Mouse (Mus musculus) forebrain, embryonic 11.5 days (tissue): ENCODE data around the gene Htt. TPM values are rescaled to one million over a fixed set of nuclear protein-coding genes. Genes with fewer than 3 reads are reported as not detected.

Experiments used
- ATAC-seq: fragments of 200-750 bp; cut with Nextera tagmentation; replicated peaks from 2 replicates; pipeline ENCODE4 v1.8.0; 2017; ENCODE audit warnings: moderate TSS enrichment; ENCODE audit not compliant: low FRiP score
- DNase-seq: peaks from one replicate; pipeline ENCODE4 v3.0.0-alpha.2; 2017; ENCODE audit warnings: low spot score
- H3K27ac ChIP-seq: fragments of 300-500 bp; sonication (generic); 2 replicates; pipeline ENCODE4 v1.5.1; 2014; ENCODE audit warnings: low read depth, low read length
- H3K27me3 ChIP-seq: fragments of 300-500 bp; sonication (generic); 2 replicates; pipeline ENCODE4 v1.6.1; 2014; ENCODE audit warnings: mild to moderate bottlenecking, low read length, mixed read lengths; ENCODE audit not compliant: control insufficient read depth, insufficient read depth
- H3K36me3 ChIP-seq: fragments of 300-500 bp; sonication (generic); 2 replicates; pipeline ENCODE4 v1.6.1; 2014; ENCODE audit warnings: mild to moderate bottlenecking, low read length, moderate library complexity, mixed read lengths; ENCODE audit not compliant: control insufficient read depth, insufficient read depth
- H3K4me1 ChIP-seq: fragments of 300-500 bp; sonication (generic); replicated peaks from 2 replicates; pipeline ENCODE4 v1.6.1; 2014; ENCODE audit warnings: low read length, mixed read lengths; ENCODE audit not compliant: control insufficient read depth, insufficient read depth
- H3K4me2 ChIP-seq: fragments of 300-500 bp; sonication (generic); 2 replicates; pipeline ENCODE4 v1.6.1; 2014; ENCODE audit warnings: low read depth, mild to moderate bottlenecking, low read length, moderate library complexity, mixed read lengths; ENCODE audit not compliant: severe bottlenecking
- H3K4me3 ChIP-seq: fragments of 300-500 bp; sonication (generic); 2 replicates; pipeline ENCODE4 v1.5.1; 2014; ENCODE audit warnings: low read depth, low read length
- H3K9ac ChIP-seq: fragments of 300-500 bp; sonication (generic); 2 replicates; pipeline ENCODE4 v1.6.1; 2014; ENCODE audit warnings: low read length
- H3K9me3 ChIP-seq: fragments of 300-500 bp; sonication (generic); 2 replicates; pipeline ENCODE4 v1.6.1; 2016; ENCODE audit warnings: low read length, mixed read lengths; ENCODE audit not compliant: control insufficient read depth
- WGBS: fragments of 180-500 bp; shearing (Covaris S2); extraction: QIAGEN DNeasy Blood & Tissue Kit; methylation state at CpG from one replicate; pipeline ENCODE4 v1.1.7; 2014; 5-methylcytosine and 5-hydroxymethylcytosine counted together
- polyA plus RNA-seq: library from polyadenylated mRNA; unstranded; fragments of >200 nt; fragmentation: Nextera tagmentation; extraction: Ambion mirVana; gene quantifications from 2 replicates; pipeline ENCODE4 v1.2.1, GENCODE M21; 2014

Gene Htt
- polyA plus RNA-seq, 1 experiment from 2014 or later: 22.4 TPM

DNA sequence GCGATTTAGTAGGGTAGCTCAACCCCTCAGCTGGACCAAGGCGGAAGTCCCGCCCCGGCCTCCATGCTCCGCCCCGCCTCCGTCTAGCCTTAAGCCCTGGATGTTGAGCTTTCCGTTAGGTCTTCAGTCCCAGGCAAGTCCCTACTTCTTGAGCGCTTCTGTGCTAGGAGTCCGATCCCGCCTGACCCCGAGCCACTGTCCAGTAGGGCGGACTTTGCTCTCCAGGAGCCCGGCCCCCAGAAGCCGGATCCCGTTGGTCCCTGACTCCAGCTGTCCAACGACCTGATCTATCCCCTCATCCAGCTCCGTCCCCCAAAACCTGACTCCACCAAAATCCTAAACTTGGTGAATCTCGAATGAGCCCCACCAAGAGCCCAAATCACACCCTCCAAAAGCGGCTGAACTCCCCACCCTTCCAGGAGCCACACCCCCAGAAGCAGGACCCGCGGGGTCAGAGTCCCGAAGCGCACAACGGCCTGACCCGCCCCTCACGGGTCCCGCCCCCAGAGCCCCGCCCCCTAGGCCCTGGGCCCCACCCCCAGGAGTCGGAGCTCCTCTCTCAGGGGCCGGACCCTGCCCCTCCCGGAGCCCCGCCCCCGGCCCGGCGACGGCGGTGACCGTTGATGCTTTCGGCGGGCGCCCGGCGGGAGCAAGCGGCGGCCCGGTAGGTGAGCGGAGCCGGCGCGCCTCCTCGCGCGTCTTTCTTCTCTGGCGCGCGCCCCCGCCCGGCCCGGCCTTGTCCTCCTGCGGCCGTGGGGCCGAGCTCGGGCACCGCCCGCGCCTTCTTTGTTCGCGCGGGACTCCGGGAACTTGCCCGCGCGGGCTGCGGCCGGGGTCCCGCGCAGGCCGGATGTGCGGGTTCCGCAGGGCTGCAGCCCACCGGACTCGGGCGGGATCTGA lies 187.6 kb downstream of the Htt start, which contains the start of gene Rgs12:
Gene Rgs12 (plus strand): TSS at position 585 of the 900 bp plus-strand sequence.
- peak within 1 kb of the TSS; percentile 70 for H3K4me3 ChIP-seq
- DNase-seq: peak; percentile 97
- peaks cover 9% of the 10 kb centered on the region; the same call in 1 of the 2 replicates for H3K4me1 ChIP-seq
- peak within 1 kb of the TSS; percentile 84 for H3K9ac ChIP-seq
- H3K4me2 ChIP-seq: peak within 1 kb of the TSS; percentile 59
- H3K27ac ChIP-seq: peak within 1 kb of the TSS; percentile 90
- no peaks in the 10 kb centered on the region; the same call in 1 of the 2 replicates for H3K36me3 ChIP-seq
- under 1% methylated on average over 78 of the region's 84 CpGs for WGBS
- peaks cover 4% of the 10 kb centered on the region; the same call in 1 of the 2 replicates for H3K9me3 ChIP-seq
- H3K27me3 ChIP-seq: no peaks in the 10 kb centered on the region
- peak; percentile 93 for ATAC-seq

DNA sequence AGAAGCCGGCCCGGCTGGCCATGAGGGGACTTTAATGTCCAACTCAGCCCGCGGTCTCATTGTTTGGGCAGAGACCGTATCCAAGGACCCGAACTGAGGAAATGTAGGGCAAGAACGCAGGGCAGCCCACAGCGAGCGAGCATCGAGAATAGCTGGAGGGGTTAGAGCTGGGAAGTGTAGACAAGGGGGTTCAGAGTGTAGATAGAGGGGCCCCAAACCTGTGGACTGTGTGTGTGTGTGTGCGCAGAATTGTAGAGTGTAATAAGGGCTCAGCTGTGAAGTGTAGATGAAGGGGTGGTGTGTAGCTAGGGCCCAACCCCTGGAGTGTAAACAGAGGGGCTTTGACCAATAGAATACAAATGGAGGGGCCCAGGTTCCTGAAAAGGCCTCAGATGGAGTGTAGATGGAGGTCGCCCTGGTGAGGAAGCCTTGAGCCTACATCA lies 188.2 kb downstream of the Htt start:
- H3K9me3 ChIP-seq: peaks cover 4% of the 10 kb centered on the region; the same call in 1 of the 2 replicates
- WGBS: under 1% methylated on average over 12 of the region's 12 CpGs
- H3K4me3 ChIP-seq: peak overlapping the region; percentile 70
- no peaks in the 10 kb centered on the region for H3K27me3 ChIP-seq
- H3K4me2 ChIP-seq: peak overlapping the region; percentile 59
- ATAC-seq (peak; percentile 71), DNase-seq (no peak)
- peak overlapping the region; percentile 84 for H3K9ac ChIP-seq
- peaks cover 9% of the 10 kb centered on the region; the same call in 1 of the 2 replicates for H3K4me1 ChIP-seq
- H3K36me3 ChIP-seq: no peaks in the 10 kb centered on the region; the same call in 1 of the 2 replicates
- peak overlapping the region; percentile 90 for H3K27ac ChIP-seq

DNA sequence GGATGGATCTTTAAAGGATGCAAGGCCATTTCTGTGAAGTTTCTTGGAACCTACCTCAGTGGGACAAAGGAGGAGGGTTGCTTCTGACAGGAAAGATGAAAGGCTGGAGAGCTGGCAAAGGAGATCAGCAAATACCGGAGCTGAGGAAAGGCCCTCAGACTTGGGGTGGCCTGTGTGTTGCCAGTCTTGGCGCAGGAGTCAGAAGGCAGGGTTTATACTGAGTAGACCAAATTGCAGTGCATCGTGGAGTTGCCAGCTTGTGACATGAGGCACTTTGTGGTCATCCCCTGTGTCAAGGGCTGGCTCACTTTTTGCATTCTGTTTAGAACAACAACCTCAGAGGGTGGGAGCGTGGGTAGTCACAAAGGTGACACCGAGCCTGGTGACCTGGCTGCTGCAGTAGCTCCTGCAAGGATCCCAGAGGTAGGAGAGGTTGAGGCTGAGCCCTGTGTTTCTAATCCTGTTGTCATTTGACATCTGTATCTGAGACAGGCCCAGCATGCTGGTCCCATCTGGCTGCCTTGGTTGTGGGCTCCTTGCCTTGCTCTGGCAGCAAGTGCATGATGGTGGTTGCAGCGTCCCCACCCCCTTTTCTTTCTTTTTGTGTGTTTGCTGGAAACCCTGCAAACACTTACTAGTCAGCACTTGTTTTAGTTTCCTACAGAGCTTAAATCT lies 189.1 kb downstream of the Htt start:
- 76% methylated on average over 6 of the region's 6 CpGs for WGBS
- Histone ChIP-seq H3K4me1 (peaks cover 7% of the 10 kb centered on the region; the same call in 1 of the 2 replicates), H3K9ac (peak overlapping the region; percentile 84), H3K27me3 (no peaks in the 10 kb centered on the region), H3K4me2 (peak overlapping the region; percentile 59), H3K4me3 (peak overlapping the region; percentile 70), H3K36me3 (no peaks in the 10 kb centered on the region; the same call in 1 of the 2 replicates), H3K27ac (peak overlapping the region; percentile 90; the same call in 1 of the 2 replicates), H3K9me3 (peaks cover 4% of the 10 kb centered on the region; the same call in 1 of the 2 replicates)
- ATAC-seq (no peak), DNase-seq (no peak)

DNA sequence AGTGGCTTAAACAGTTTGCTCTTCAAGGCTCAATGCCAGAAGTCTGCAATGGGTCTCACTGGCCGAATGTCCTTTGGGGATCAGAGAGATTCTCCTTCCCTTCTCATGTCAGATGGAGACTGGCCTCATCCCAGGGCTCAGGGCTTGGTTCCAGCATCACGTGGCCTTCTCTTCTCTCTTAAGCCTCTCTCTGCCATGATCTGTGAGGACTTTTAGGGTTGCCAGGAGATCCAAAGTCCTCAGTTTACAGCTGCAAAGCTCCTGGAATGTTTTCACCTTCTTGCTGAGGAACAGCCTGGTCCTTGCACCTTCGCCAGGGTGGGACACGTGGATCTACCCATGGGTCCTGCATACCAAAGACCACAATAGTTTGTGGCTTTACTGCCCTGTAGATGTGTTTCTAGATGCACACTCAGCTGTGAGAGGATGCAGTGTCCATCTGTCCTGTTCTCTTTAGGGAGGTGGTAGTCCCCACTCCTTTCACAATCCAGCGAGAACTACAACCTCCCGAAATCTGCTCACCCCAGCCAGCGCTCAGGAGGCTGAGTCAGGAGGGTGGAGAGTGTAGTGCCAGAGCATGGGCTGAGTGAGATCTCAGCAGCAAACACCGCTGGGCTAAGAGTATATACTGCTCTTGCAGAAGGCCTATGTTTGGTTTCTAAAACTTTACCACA lies 189.8 kb downstream of the Htt start:
- Histone ChIP-seq H3K9ac (no peak overlapping the region), H3K27ac (no peak overlapping the region), H3K4me3 (no peak overlapping the region), H3K9me3 (peaks cover 4% of the 10 kb centered on the region; the same call in 1 of the 2 replicates), H3K4me1 (peaks cover 7% of the 10 kb centered on the region; the same call in 1 of the 2 replicates), H3K36me3 (no peaks in the 10 kb centered on the region; the same call in 1 of the 2 replicates), H3K27me3 (no peaks in the 10 kb centered on the region), H3K4me2 (peak overlapping the region; percentile 59)
- 94% methylated on average over 8 of the region's 8 CpGs for WGBS
- ATAC-seq (no peak), DNase-seq (no peak)

DNA sequence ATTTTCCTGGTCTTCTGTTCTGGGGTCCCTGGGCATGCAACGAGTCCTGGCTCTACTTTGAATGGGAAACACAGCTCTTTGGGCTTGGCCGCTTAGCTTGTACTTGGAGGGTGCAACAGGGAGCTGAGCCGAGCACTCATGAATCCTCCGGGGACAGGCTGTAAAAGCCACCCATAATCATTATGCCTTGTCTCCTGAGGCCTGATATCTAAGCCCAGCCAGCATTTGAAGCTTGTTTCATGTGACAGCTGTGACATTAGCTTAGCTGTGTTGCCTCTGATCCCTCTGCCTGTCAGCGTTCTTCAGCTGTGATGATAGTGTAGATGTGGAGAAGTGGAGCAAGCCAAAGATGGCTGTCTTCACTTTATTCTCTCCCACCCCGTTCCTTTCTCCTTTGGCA lies 193.0 kb downstream of the Htt start:
- Histone ChIP-seq H3K36me3 (no peaks in the 10 kb centered on the region; the same call in 1 of the 2 replicates), H3K27ac (no peak overlapping the region), H3K4me3 (no peak overlapping the region), H3K9me3 (peaks cover 4% of the 10 kb centered on the region; the same call in 1 of the 2 replicates), H3K27me3 (no peaks in the 10 kb centered on the region), H3K4me2 (no peak overlapping the region), H3K4me1 (peaks cover 7% of the 10 kb centered on the region; the same call in 1 of the 2 replicates), H3K9ac (no peak overlapping the region)
- WGBS: 91% methylated on average over 6 of the region's 6 CpGs
- no peak for ATAC-seq
- DNase-seq: no peak

DNA sequence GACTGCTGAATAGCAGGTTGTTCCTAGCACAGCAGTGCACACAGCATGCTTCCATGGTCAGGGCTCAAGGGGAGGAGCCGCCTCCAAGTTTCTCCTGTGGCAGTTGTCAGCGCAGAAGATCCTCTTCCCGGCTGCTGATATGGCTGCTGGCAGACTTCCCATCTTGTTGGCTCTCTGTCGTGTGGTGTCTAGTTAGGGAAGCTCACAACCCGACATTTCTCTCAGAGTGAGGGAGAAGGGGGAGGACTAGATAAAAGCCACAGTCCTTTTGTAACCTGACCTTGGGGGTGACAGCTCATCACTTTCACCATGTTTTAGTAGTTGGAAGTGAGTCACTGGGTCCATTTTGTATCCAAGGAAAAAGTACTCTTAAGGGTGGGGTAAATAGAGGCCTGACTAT lies 194.1 kb downstream of the Htt start:
- Histone ChIP-seq H3K4me1 (peaks cover 4% of the 10 kb centered on the region; the same call in 1 of the 2 replicates), H3K9me3 (peaks cover 4% of the 10 kb centered on the region; the same call in 1 of the 2 replicates), H3K4me3 (no peak overlapping the region), H3K27ac (no peak overlapping the region), H3K9ac (no peak overlapping the region), H3K36me3 (no peaks in the 10 kb centered on the region; the same call in 1 of the 2 replicates), H3K4me2 (no peak overlapping the region), H3K27me3 (no peaks in the 10 kb centered on the region)
- DNase-seq (no peak), ATAC-seq (no peak)
- whole genome bisulfite sequencing: 81% methylated on average over 5 of the region's 5 CpGs

DNA sequence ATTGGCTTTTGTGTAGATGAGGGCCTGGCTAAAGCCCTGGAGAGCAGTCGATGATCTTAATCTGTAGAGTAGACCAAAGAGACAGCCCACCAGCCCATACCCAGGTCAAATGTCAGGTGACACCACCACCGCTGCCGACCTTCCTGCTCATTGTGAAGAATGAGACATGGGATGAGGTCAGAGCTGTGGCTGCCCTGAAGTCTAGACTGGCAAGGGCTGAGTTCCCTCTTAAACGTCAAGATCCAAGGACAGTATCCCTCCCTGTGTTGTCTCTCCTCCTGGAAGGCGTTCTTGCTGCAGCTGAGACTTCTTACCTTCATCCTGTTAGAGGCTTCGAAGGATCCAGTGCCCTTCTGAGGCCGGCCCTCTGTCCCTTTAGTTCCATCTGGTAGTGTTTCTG lies 194.6 kb downstream of the Htt start:
- no peaks in the 10 kb centered on the region; the same call in 1 of the 2 replicates for H3K36me3 ChIP-seq
- H3K27ac ChIP-seq: no peak overlapping the region

More for the DNA sequence above, 194.6 kb downstream of the Htt start:
- Histone ChIP-seq H3K4me3 (no peak overlapping the region), H3K9ac (no peak overlapping the region), H3K9me3 (peaks cover 4% of the 10 kb centered on the region; the same call in 1 of the 2 replicates), H3K27me3 (no peaks in the 10 kb centered on the region), H3K4me1 (0 out of 2 replicates have a peak, but pooled peaks cover 2% of the 10 kb centered on the region), H3K4me2 (no peak overlapping the region)
- ATAC-seq: no peak
- DNase-seq: no peak
- WGBS: 84% methylated on average over 7 of the region's 7 CpGs
